Mouse (Mus musculus): ENCODE data around the gene Gm9602. TPM values are rescaled to one million over a fixed set of nuclear protein-coding genes. Genes with fewer than 3 reads are reported as not detected.
"Not testable (repeated sequence)": the region's sequence is repeated elsewhere in the genome, so short reads cannot be mapped to it uniquely, and the experiment has no call there.

Gm9602 gene
- total RNA-seq (2014; fragmentation: Nextera tagmentation) (not detected in 2 replicates), total RNA-seq (2017) (0.12 and 0.60 TPM in 2 replicates), polyA plus RNA-seq (2012) (not detected in 2 replicates)

- H3K27me3 ChIP-seq (ENCODE audit: insufficient read depth, low read length); H3K9me3 ChIP-seq (replicated peaks); DNase-seq (ENCODE audit: low spot score); H3K36me3 ChIP-seq (replicated peaks); H3K4me3 ChIP-seq (ENCODE audit: low read depth, low read length); ATAC-seq (ENCODE audit: extremely low read depth, insufficient number of reproducible peaks, low FRiP score, poor library complexity, severe bottlenecking); H3K4me1 ChIP-seq (ENCODE audit: insufficient read depth, low read depth, low read length): not testable (repeated sequence)
These were observed at the start of gene Gm9602 for GRCm38 (mm10) chr14:4776037-4776436. Gm9602 (plus strand) TSS chr14:4776337.

GRCm38 (mm10) chr14:4806421-4806820 is 30.3 kb downstream of the Gm9602 start:
- H3K4me3 ChIP-seq (ENCODE audit: low read depth, low read length); H3K27me3 ChIP-seq (ENCODE audit: insufficient read depth, low read length); DNase-seq (ENCODE audit: low spot score); ATAC-seq (ENCODE audit: extremely low read depth, insufficient number of reproducible peaks, low FRiP score, poor library complexity, severe bottlenecking); H3K9me3 ChIP-seq (replicated peaks); H3K4me1 ChIP-seq (ENCODE audit: insufficient read depth, low read depth, low read length); H3K36me3 ChIP-seq (replicated peaks): not testable (repeated sequence)

DNA sequence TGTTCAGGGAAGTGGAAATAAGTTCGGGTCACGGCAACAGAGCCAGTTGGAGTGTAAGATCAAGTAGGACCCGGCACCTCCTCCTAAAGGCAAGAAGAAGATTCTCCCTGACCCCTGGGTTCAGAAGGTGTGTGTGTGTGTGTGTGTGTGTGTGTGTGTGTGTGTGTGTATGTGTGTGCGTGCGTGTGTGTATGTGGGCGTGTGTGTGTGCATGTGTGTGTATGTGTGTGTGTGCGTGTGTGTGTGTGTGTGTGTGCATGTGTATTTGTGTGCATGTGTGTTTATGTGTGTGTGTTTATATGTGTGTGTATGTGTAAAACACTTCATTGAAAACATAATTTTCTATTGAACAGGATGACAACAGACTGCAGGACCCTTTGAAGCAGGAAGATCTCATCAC is 45.8 kb downstream of the Gm9602 start:
- H3K36me3 ChIP-seq (replicated peaks); H3K4me3 ChIP-seq (ENCODE audit: low read depth, low read length); H3K4me1 ChIP-seq (ENCODE audit: insufficient read depth, low read depth, low read length); H3K27me3 ChIP-seq (ENCODE audit: insufficient read depth, low read length); H3K9me3 ChIP-seq (replicated peaks); DNase-seq (ENCODE audit: low spot score); ATAC-seq (ENCODE audit: extremely low read depth, insufficient number of reproducible peaks, low FRiP score, poor library complexity, severe bottlenecking): not testable (repeated sequence)

Other genes starting within 250 kb of the Gm9602 start
- not detected in 2 replicates for gene Gm3047, start 220.9 kb upstream of the Gm9602 start, total RNA-seq (2014; fragmentation: Nextera tagmentation)
- gene Gm3047, start 220.9 kb upstream of the Gm9602 start, total RNA-seq (2017) = not detected in 2 replicates
- not detected in 2 replicates for gene Gm3047, start 220.9 kb upstream of the Gm9602 start, polyA plus RNA-seq (2012)
- gene Gm8159, start 144.0 kb upstream of the Gm9602 start, total RNA-seq (2014; fragmentation: Nextera tagmentation) = not detected in 2 replicates
- gene Gm8159, start 144.0 kb upstream of the Gm9602 start, total RNA-seq (2017) = 0.17 TPM in 1 of 2 replicates, not detected in the other
- not detected in 2 replicates for gene Gm8159, start 144.0 kb upstream of the Gm9602 start, polyA plus RNA-seq (2012)
- gene Gm3239, start 112.1 kb upstream of the Gm9602 start, total RNA-seq (2014; fragmentation: Nextera tagmentation) = not detected in 2 replicates
- 0.05 TPM in 1 of 2 replicates, not detected in the other for gene Gm3239, start 112.1 kb upstream of the Gm9602 start, total RNA-seq (2017)
- gene Gm3239, start 112.1 kb upstream of the Gm9602 start, polyA plus RNA-seq (2012) = not detected in 2 replicates
- not detected in 2 replicates for gene Gm7876, start 67.1 kb upstream of the Gm9602 start, total RNA-seq (2014; fragmentation: Nextera tagmentation)
- gene Gm7876, start 67.1 kb upstream of the Gm9602 start, total RNA-seq (2017) = not detected in 2 replicates
- gene Gm7876, start 67.1 kb upstream of the Gm9602 start, polyA plus RNA-seq (2012) = not detected in 2 replicates
- not detected in 2 replicates for gene Gm3252, start 49.6 kb upstream of the Gm9602 start, total RNA-seq (2014; fragmentation: Nextera tagmentation)
- not detected in 2 replicates for gene Gm3252, start 49.6 kb upstream of the Gm9602 start, total RNA-seq (2017)
- gene Gm3252, start 49.6 kb upstream of the Gm9602 start, polyA plus RNA-seq (2012) = not detected in 2 replicates
- not detected in 2 replicates for gene Gm3269, start 61.8 kb downstream of the Gm9602 start, total RNA-seq (2014; fragmentation: Nextera tagmentation)
- not detected in 2 replicates for gene Gm3269, start 61.8 kb downstream of the Gm9602 start, total RNA-seq (2017)
- not detected in 2 replicates for gene Gm3269, start 61.8 kb downstream of the Gm9602 start, polyA plus RNA-seq (2012)
- not detected in 2 replicates for gene Gm3264, start 79.2 kb downstream of the Gm9602 start, total RNA-seq (2014; fragmentation: Nextera tagmentation)
- gene Gm3264, start 79.2 kb downstream of the Gm9602 start, total RNA-seq (2017) = not detected in 2 replicates
- gene Gm3264, start 79.2 kb downstream of the Gm9602 start, polyA plus RNA-seq (2012) = not detected in 2 replicates
- not detected in 2 replicates for gene Gm3278, start 116.1 kb downstream of the Gm9602 start, total RNA-seq (2014; fragmentation: Nextera tagmentation)
- 0.12 TPM in 1 of 2 replicates, not detected in the other for gene Gm3278, start 116.1 kb downstream of the Gm9602 start, total RNA-seq (2017)
- not detected in 2 replicates for gene Gm3278, start 116.1 kb downstream of the Gm9602 start, polyA plus RNA-seq (2012)
- gene Gm8297, start 207.6 kb downstream of the Gm9602 start, total RNA-seq (2014; fragmentation: Nextera tagmentation) = not detected in 2 replicates
- gene Gm8297, start 207.6 kb downstream of the Gm9602 start, total RNA-seq (2017) = 0.23 and 0.44 TPM in 2 replicates
- gene Gm8297, start 207.6 kb downstream of the Gm9602 start, polyA plus RNA-seq (2012) = not detected in 2 replicates
- gene Gm3298, start 239.6 kb downstream of the Gm9602 start, total RNA-seq (2014; fragmentation: Nextera tagmentation) = not detected in 2 replicates
- gene Gm3298, start 239.6 kb downstream of the Gm9602 start, total RNA-seq (2017) = not detected in 2 replicates
- gene Gm3298, start 239.6 kb downstream of the Gm9602 start, polyA plus RNA-seq (2012) = not detected in 2 replicates

Data from G1E (cell line).